Mouse (Mus musculus) R1 (cell line): ENCODE measurements at regions not wholly inside any gene's neighbourhood (a gene's known extent, or its start where the extent isn't known, plus 50 kb on each side); places are given as distances from the start of the nearest gene placed in this dataset.

Experiments used
- DNase-seq: peaks from one replicate; pipeline ENCODE4 v3.0.0-alpha.2; 2018; ENCODE audit warnings: low read depth, low spot score

GRCm38 (mm10) chr14:15061966-15062860, 259.0 kb downstream of the Nek10 start:
- DNase-seq: no peak

DNA sequence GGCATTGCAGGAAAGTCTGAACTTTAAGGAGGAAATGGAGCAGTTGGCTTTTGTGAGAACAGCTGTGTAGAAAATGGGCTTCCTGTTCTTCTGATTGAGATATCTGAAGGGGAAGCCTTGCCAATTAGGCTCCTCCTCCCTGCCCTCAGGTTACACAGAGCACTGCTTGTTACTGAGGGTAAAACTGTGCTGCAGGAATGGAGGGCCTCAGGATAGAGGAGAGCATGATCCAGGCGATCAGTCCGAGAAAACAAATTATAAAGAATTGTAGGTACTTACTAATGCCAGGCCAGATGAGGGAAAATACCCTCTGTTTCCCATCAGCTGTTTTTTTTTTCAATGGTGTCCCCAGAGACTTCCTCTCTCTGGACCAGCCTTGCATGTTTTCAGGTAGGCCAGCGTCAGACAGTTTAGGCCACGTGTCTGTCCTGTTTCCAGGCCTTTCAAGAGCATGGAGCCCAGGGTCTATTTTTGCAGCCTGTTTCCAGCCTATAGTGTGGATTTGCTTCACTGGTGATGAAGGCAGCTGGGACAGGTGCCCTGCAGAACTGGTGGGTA, 259.7 kb downstream of the Nek10 start:
- DNase-seq: peak; percentile 36

DNA sequence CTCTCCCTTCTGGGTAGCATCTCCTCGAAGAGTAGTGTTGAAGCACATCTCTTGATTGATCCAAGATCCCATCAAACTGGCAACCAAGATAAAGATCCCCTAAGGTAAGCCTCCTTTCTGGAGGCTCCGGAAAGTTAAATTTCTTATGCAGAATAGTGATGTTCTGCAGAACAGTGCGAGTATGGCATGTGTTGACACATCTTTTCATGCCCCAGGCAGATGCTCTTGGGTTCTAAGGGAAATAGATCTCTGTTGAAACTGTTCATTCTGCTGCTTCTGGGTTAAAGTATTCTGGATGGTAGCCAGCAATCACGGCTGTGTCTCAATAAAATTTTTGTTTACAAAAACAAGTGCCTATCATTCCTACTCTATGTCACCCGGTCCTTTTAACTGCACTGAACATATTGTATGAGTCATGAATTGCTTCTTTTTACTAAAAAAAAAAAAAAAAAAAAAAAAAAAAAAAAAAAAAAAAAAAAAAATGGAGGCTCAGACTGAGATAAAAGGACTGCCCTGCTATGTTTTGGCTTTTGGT, 261.8 kb downstream of the Nek10 start:
- no peak for DNase-seq

GRCm38 (mm10) chr14:15075877-15076276, 272.7 kb downstream of the Nek10 start:
- DNase-seq: no peak

GRCm38 (mm10) chr14:15082889-15083288, 279.7 kb downstream of the Nek10 start:
- DNase-seq: no peak

DNA sequence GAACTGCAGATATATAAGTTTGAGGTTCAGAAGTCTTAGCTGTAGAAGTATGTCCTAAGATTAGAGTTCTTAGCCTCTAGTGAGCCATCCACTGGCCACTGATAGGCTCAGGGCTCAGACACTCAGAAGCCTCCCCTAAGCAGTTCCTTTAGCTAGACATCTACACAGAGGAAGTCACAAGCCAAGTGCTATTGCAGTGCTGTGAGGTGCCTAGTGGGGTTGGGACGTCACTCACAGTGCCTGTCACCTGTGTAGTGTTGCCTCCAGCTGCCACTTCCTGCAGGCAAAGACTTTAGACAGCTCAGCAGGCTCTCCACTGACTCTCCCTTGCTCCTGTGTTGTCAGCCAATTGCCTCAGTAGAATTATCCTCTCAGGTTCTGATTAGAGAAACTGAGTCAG, 280.6 kb downstream of the Nek10 start:
- no peak for DNase-seq

DNA sequence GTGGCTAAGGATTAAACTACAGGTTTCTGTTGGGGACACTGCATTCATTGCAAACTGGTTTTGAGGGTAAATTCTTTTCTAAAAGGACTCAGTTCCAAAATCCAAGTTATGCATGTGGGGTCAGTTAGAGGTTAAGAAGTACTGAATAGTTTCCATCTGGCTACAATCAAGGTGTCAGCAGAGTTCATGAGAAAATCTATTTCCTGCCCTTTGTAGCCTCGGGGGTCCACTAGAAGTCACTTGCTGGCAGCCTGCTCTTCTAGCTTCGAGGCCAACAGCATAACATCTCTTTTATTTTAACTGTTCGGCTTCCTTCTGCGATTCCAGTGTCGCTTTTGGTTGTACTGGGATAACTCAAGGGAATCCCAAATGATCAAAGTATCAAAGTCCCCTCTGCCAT, 283.8 kb downstream of the Nek10 start:
- no peak for DNase-seq

- DNase-seq: no peak
Observed at GRCm38 (mm10) chr14:15096865-15097264, 293.6 kb downstream of the Nek10 start.

GRCm38 (mm10) chr14:15099909-15100308, 296.7 kb downstream of the Nek10 start:
- DNase-seq: no peak

DNA sequence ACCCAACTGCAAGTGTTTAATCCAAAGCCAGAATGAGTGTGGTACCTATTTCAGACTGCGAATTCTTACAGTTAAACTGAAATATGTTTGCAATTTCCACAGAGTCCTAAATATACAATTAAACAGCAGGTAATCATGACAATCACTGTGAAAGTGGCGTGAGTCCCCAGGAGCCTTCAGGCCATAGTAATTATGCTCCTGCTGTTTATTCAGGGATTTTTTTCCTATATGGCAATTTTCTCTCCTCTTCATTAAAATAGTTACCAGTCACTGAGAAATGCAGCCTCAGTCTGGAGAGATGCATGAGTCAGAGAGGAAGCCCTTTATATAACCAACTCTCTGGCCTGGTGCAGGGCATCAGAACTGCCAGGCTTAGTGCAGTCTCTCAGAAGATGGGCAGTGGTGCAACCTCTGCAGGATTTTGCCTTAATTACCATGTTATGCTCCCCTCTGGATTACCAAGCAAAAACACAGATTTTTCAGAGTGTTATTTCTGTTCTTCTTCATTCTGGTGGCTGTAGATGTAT, 304.6 kb downstream of the Nek10 start:
- DNase-seq: no peak

- DNase-seq: no peak
Observed at GRCm38 (mm10) chr14:15119745-15120144, 316.5 kb downstream of the Nek10 start.

GRCm38 (mm10) chr14:15128157-15128556, 310.6 kb downstream of the Lrrc3b start:
- DNase-seq: no peak

DNA sequence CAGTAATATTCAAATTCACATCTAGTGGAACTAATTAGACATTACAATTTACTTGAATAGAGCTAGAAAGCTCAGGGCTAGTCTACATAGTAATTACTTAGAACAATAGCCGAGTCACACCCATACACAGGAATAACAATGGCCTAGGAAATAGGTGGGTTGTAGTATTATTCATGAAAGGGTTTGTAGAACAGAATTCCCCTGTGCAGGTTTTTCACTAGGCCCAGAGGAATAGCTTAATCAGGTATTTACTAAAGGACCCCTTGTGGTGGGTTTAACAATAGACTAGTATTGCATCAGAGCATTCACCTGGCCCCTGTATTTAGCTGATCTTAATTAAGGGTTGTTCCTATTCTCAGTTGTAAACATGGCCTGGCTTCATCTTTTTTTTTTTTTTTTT, 297.9 kb downstream of the Lrrc3b start:
- peak; percentile 67 for DNase-seq

GRCm38 (mm10) chr14:15142839-15143238, 295.9 kb downstream of the Lrrc3b start:
- no peak for DNase-seq

GRCm38 (mm10) chr14:15148516-15148915, 290.3 kb downstream of the Lrrc3b start:
- no peak for DNase-seq
